Mouse (Mus musculus): ENCODE results near the gene Eif2b3. TPM values are rescaled to one million over a fixed set of nuclear protein-coding genes. Genes with fewer than 3 reads are reported as not detected.

Gene Eif2b3
- polyA plus RNA-seq, 1 experiment from 2014 or later = 46.4 TPM

DNA sequence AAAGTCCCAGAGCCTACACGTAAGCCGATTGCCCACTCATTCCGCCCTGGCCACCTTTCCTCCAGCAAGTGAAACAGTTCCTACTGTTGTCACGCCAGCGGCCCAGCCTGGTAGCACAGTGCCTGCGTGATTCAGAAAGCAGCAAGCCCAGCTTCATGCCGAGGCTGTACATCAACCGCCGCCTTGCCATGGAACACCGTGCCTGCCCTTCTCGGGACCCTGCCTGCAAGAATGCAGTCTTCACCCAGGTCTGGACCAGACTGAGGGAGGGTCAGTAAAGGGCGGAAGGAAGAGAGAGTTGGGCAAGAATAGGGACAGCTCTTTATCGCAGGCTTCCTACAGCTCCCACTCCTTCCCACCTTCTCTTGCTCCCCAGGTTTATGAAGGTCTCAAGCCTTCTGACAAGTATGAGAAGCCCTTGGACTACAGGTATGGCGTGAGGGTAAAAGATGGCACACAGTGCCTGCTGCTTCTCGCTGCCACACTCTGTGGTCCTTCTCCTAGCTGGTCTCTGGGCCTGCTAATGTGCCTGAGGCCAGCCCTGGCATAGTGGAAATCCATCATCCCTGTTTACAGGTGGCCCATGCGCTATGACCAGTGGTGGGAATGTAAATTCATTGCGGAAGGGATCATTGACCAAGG is 19.6 kb upstream of the Eif2b3 start:
- no peak for ATAC-seq (ENCODE audit: low read depth)
- DNase-seq = no peak
- peaks cover 63% of the 10 kb centered on the region for H3K36me3 ChIP-seq
- no peak overlapping the region for H3K9ac ChIP-seq
- no peak overlapping the region for H3K27ac ChIP-seq
- peaks cover 30% of the 10 kb centered on the region for H3K4me1 ChIP-seq (replicated peaks)
- H3K4me2 ChIP-seq = no peak overlapping the region
- no peak overlapping the region for H3K4me3 ChIP-seq (replicated peaks)
- no peaks in the 10 kb centered on the region for H3K9me3 ChIP-seq (replicated peaks)
- H3K27me3 ChIP-seq = no peaks in the 10 kb centered on the region
- 88% methylated on average over 17 of the region's 17 CpGs for WGBS (ENCODE audit: insufficient replicate concordance)

GRCm38 (mm10) chr4:117001957-117002356 is 17.2 kb upstream of the Eif2b3 start:
- WGBS (ENCODE audit: insufficient replicate concordance) = 80% methylated on average over 16 of the region's 16 CpGs
- Histone ChIP-seq H3K9me3 (replicated peaks) (no peaks in the 10 kb centered on the region), H3K36me3 (peaks cover 63% of the 10 kb centered on the region), H3K27ac (no peak overlapping the region), H3K4me1 (replicated peaks) (peaks cover 11% of the 10 kb centered on the region), H3K27me3 (no peaks in the 10 kb centered on the region), H3K4me2 (no peak overlapping the region), H3K9ac (no peak overlapping the region), H3K4me3 (replicated peaks) (no peak overlapping the region)
- no peak for DNase-seq
- no peak for ATAC-seq (ENCODE audit: low read depth)

GRCm38 (mm10) chr4:117002543-117003521 is 16.4 kb upstream of the Eif2b3 start:
- Histone ChIP-seq H3K36me3 (peaks cover 63% of the 10 kb centered on the region), H3K4me1 (replicated peaks) (peaks cover 7% of the 10 kb centered on the region), H3K27ac (no peak overlapping the region), H3K9ac (no peak overlapping the region), H3K4me2 (no peak overlapping the region), H3K27me3 (no peaks in the 10 kb centered on the region), H3K9me3 (replicated peaks) (no peaks in the 10 kb centered on the region), H3K4me3 (replicated peaks) (no peak overlapping the region)
- WGBS (ENCODE audit: insufficient replicate concordance) = 61% methylated on average over 38 of the region's 38 CpGs
- peak; percentile 57 for ATAC-seq (ENCODE audit: low read depth)
- DNase-seq = peak; percentile 45

DNA sequence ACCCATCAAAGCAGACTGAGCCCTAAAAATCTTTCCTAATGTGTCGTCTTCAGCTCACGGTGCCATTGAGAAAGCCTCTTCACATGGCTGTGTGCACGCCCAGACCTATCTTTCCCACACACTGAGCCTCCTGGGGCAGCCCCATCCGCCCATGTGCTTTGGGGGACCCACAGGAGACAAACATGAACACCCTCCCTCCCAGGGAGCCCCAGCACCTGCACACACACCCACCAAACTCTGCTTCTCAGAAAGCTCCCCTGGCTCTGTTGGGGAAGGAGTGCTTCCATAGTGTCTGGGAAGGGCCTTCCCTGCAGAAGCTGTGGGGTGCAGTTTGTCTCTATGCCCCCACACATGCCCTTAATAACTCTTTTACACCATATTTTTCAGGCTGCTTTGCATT is 14.6 kb upstream of the Eif2b3 start:
- H3K4me2 ChIP-seq = no peak overlapping the region
- H3K36me3 ChIP-seq = peaks cover 46% of the 10 kb centered on the region
- H3K9me3 ChIP-seq (replicated peaks) = no peaks in the 10 kb centered on the region
- DNase-seq (no peak), ATAC-seq (ENCODE audit: low read depth) (no peak)
- no peak overlapping the region for H3K9ac ChIP-seq
- no peaks in the 10 kb centered on the region for H3K27me3 ChIP-seq
- WGBS (ENCODE audit: insufficient replicate concordance) = 65% methylated on average over 4 of the region's 4 CpGs
- no peak overlapping the region for H3K27ac ChIP-seq
- H3K4me1 ChIP-seq (replicated peaks) = peaks cover 7% of the 10 kb centered on the region
- H3K4me3 ChIP-seq (replicated peaks) = no peak overlapping the region

- ATAC-seq (ENCODE audit: low read depth) = no peak
- no peak overlapping the region for H3K4me3 ChIP-seq (replicated peaks)
- H3K27ac ChIP-seq = no peak overlapping the region
- H3K4me2 ChIP-seq = no peak overlapping the region
- H3K9ac ChIP-seq = no peak overlapping the region
- H3K36me3 ChIP-seq = peaks cover 35% of the 10 kb centered on the region
- 67% methylated on average over 7 of the region's 7 CpGs for WGBS (ENCODE audit: insufficient replicate concordance)
- peaks cover 7% of the 10 kb centered on the region for H3K4me1 ChIP-seq (replicated peaks)
- DNase-seq = no peak
- H3K9me3 ChIP-seq (replicated peaks) = no peaks in the 10 kb centered on the region
- no peaks in the 10 kb centered on the region for H3K27me3 ChIP-seq
These were observed 13.4 kb upstream of the Eif2b3 start for GRCm38 (mm10) chr4:117005611-117006400.

DNA sequence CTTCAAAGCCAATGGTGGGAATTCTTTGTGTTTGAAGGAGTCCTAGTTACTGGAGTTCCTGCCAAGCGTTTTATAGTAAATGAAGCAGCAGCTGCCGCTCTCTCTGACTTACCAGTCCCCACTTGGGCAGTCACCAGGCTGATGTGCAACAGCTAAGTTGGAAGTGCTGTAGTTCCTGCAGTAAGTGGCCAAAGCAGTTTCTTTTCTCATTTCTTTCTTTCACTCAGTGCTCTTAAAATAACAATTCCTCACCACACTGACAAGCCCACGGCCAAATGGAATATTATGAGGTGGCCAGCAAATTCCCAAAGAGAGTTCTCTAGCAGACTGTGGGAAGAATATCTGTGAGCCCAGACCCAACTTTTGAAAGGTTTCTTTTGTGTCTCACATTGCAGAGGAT is 12.1 kb upstream of the Eif2b3 start:
- H3K4me1 ChIP-seq (replicated peaks) = peaks cover 7% of the 10 kb centered on the region
- DNase-seq (no peak), ATAC-seq (ENCODE audit: low read depth) (no peak)
- H3K27ac ChIP-seq = no peak overlapping the region
- no peaks in the 10 kb centered on the region for H3K27me3 ChIP-seq
- H3K9ac ChIP-seq = no peak overlapping the region
- H3K36me3 ChIP-seq = peaks cover 22% of the 10 kb centered on the region
- WGBS (ENCODE audit: insufficient replicate concordance) = 76% methylated on average over 3 of the region's 3 CpGs
- H3K4me3 ChIP-seq (replicated peaks) = no peak overlapping the region
- H3K9me3 ChIP-seq (replicated peaks) = no peaks in the 10 kb centered on the region
- H3K4me2 ChIP-seq = no peak overlapping the region

GRCm38 (mm10) chr4:117010231-117010630 is 9.0 kb upstream of the Eif2b3 start:
- H3K27me3 ChIP-seq = no peaks in the 10 kb centered on the region
- no peak overlapping the region for H3K27ac ChIP-seq
- H3K4me2 ChIP-seq = no peak overlapping the region
- H3K4me1 ChIP-seq (replicated peaks) = peaks cover 4% of the 10 kb centered on the region; the same call in 1 of the 2 replicates
- DNase-seq = no peak
- H3K4me3 ChIP-seq (replicated peaks) = no peak overlapping the region
- no peaks in the 10 kb centered on the region for H3K36me3 ChIP-seq
- WGBS (ENCODE audit: insufficient replicate concordance) = 73% methylated on average over 5 of the region's 5 CpGs
- H3K9me3 ChIP-seq (replicated peaks) = no peaks in the 10 kb centered on the region
- no peak overlapping the region for H3K9ac ChIP-seq
- ATAC-seq (ENCODE audit: low read depth) = no peak

DNA sequence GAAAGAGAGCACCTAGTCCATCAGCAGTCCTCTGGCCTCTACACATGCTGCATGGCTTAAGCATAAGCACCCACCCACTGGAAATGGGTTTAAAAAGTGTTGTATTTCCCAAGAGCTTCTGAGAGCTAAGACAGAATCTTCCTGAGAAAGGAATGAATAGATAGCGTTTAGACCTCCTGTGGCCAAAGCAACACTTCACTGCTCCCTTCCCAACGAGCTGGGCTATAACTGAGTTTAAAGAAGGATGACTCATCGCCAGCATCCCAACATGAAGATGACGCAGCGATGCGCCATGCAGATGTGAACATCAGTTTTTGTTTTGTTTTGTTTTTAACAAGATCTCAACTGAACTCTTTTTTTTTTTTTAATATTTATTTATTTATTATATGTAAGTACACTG is 5.6 kb upstream of the Eif2b3 start:
- Histone ChIP-seq H3K27me3 (no peaks in the 10 kb centered on the region), H3K27ac (no peak overlapping the region), H3K9me3 (replicated peaks) (no peaks in the 10 kb centered on the region), H3K9ac (no peak overlapping the region), H3K36me3 (no peaks in the 10 kb centered on the region), H3K4me3 (replicated peaks) (no peak overlapping the region), H3K4me2 (no peak overlapping the region), H3K4me1 (replicated peaks) (peaks cover 5% of the 10 kb centered on the region)
- WGBS (ENCODE audit: insufficient replicate concordance) = 80% methylated on average over 6 of the region's 6 CpGs
- DNase-seq = no peak
- ATAC-seq (ENCODE audit: low read depth) = no peak

- no peak for DNase-seq
- Histone ChIP-seq H3K9ac (no peak overlapping the region), H3K9me3 (replicated peaks) (no peaks in the 10 kb centered on the region), H3K27me3 (no peaks in the 10 kb centered on the region), H3K4me1 (replicated peaks) (peaks cover 10% of the 10 kb centered on the region), H3K27ac (no peak overlapping the region), H3K4me3 (replicated peaks) (no peak overlapping the region), H3K4me2 (no peak overlapping the region), H3K36me3 (no peaks in the 10 kb centered on the region)
- WGBS (ENCODE audit: insufficient replicate concordance) = 48% methylated on average over 4 of the region's 4 CpGs
- no peak for ATAC-seq (ENCODE audit: low read depth)
These were observed 4.2 kb upstream of the Eif2b3 start for GRCm38 (mm10) chr4:117014901-117015415.

- peaks cover 10% of the 10 kb centered on the region for H3K36me3 ChIP-seq
- DNase-seq (no peak), ATAC-seq (ENCODE audit: low read depth) (no peak)
- WGBS (ENCODE audit: insufficient replicate concordance) = 71% methylated on average over 2 of the region's 2 CpGs
- peaks cover 38% of the 10 kb centered on the region for H3K4me1 ChIP-seq (replicated peaks)
- H3K27me3 ChIP-seq = no peaks in the 10 kb centered on the region
- no peaks in the 10 kb centered on the region for H3K9me3 ChIP-seq (replicated peaks)
- no peak overlapping the region for H3K27ac ChIP-seq
- H3K4me2 ChIP-seq = no peak overlapping the region
- no peak overlapping the region for H3K4me3 ChIP-seq (replicated peaks)
- H3K9ac ChIP-seq = no peak overlapping the region
These were observed 1.5 kb upstream of the Eif2b3 start for GRCm38 (mm10) chr4:117017738-117018137.

DNA sequence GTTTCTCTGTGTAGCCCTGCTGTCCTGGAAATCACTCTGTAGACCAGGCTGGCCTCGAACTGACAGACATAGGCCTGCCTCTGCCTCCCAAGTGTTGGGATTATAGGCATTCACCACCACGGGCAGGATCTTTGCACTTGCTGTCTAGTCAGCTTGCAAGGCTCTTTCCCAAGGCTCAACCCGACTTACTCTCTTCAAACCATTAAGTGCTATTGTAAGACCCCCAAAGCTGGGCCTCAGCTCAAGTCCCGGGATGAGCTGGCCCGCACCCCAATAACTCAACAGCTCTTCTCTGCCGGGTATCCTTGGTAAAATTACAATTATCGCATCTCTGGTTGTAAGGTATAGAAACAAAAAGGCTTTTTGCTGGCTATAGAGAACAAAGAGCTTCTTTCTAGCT is 875 bp upstream of the Eif2b3 start:
- H3K27me3 ChIP-seq = no peaks in the 10 kb centered on the region
- no peak overlapping the region for H3K9ac ChIP-seq
- WGBS (ENCODE audit: insufficient replicate concordance) = 83% methylated on average over 7 of the region's 7 CpGs
- H3K4me2 ChIP-seq = no peak overlapping the region
- ATAC-seq (ENCODE audit: low read depth) = no peak
- H3K9me3 ChIP-seq (replicated peaks) = no peaks in the 10 kb centered on the region
- no peak overlapping the region for H3K4me3 ChIP-seq (replicated peaks)
- H3K4me1 ChIP-seq (replicated peaks) = peaks cover 42% of the 10 kb centered on the region
- H3K36me3 ChIP-seq = peaks cover 16% of the 10 kb centered on the region
- no peak overlapping the region for H3K27ac ChIP-seq
- DNase-seq = no peak

All from liver, embryonic 13.5 days (tissue).